Mouse (Mus musculus): ENCODE data around the gene Stx1a. TPM values are rescaled to one million over a fixed set of nuclear protein-coding genes. Genes with fewer than 3 reads are reported as not detected.
A peak's percentile ranks its signal among the peaks of the same experiment; 100 is the strongest.

Gene Stx1a
- total and polyA plus RNA-seq, 2 experiments from 2014 or later = 126 to 149 TPM

GRCm38 (mm10) chr5:134977837-134978236, 45.4 kb upstream of the Stx1a start:
- no peak for ATAC-seq
- H3K27ac ChIP-seq = no peak overlapping the region
- H3K27me3 ChIP-seq (ENCODE audit: insufficient read depth, low read length) = no peaks in the 10 kb centered on the region
- H3K4me2 ChIP-seq (ENCODE audit: low read depth, low read length) = no peak overlapping the region
- no peaks in the 10 kb centered on the region for H3K36me3 ChIP-seq (ENCODE audit: insufficient read depth, low read length)
- no peak overlapping the region for H3K9ac ChIP-seq (replicated peaks; ENCODE audit: low read length)
- H3K4me3 ChIP-seq (ENCODE audit: low read length) = no peak overlapping the region
- TF ChIP-seq CTCF (IDR thresholded peaks at IDR 0.05; ENCODE audit: low read depth) = no peak
- no peaks in the 10 kb centered on the region for H3K4me1 ChIP-seq (ENCODE audit: insufficient read depth, low read length)
- 85% methylated on average over 4 of the region's 4 CpGs for WGBS
- no peaks in the 10 kb centered on the region for H3K9me3 ChIP-seq (ENCODE audit: low read length)
- no peak for DNase-seq (ENCODE audit: low spot score)

GRCm38 (mm10) chr5:134981149-134981548, 42.1 kb upstream of the Stx1a start:
- no peak overlapping the region for H3K4me2 ChIP-seq (ENCODE audit: low read depth, low read length)
- H3K27me3 ChIP-seq (ENCODE audit: insufficient read depth, low read length) = peaks cover 17% of the 10 kb centered on the region
- DNase-seq (ENCODE audit: low spot score) = no peak
- H3K4me3 ChIP-seq (ENCODE audit: low read length) = no peak overlapping the region
- H3K9ac ChIP-seq (replicated peaks; ENCODE audit: low read length) = no peak overlapping the region
- no peaks in the 10 kb centered on the region for H3K36me3 ChIP-seq (ENCODE audit: insufficient read depth, low read length)
- ATAC-seq = no peak
- H3K9me3 ChIP-seq (ENCODE audit: low read length) = no peaks in the 10 kb centered on the region
- 70% methylated on average over 10 of the region's 10 CpGs for WGBS
- H3K27ac ChIP-seq = no peak overlapping the region
- peaks cover 6% of the 10 kb centered on the region; the same call in 1 of the 2 replicates for H3K4me1 ChIP-seq (ENCODE audit: insufficient read depth, low read length)
- TF ChIP-seq CTCF (IDR thresholded peaks at IDR 0.05; ENCODE audit: low read depth) = no peak

- H3K27me3 ChIP-seq (ENCODE audit: insufficient read depth, low read length) = peaks cover 30% of the 10 kb centered on the region
- ATAC-seq (no peak), DNase-seq (ENCODE audit: low spot score) (no peak)
- no peak for TF ChIP-seq CTCF (IDR thresholded peaks at IDR 0.05; ENCODE audit: low read depth)
- no peak overlapping the region for H3K4me2 ChIP-seq (ENCODE audit: low read depth, low read length)
- 90% methylated on average over 1 of the region's 1 CpGs for WGBS
- H3K4me1 ChIP-seq (ENCODE audit: insufficient read depth, low read length) = peaks cover 6% of the 10 kb centered on the region
- no peak overlapping the region for H3K9ac ChIP-seq (replicated peaks; ENCODE audit: low read length)
- no peaks in the 10 kb centered on the region for H3K36me3 ChIP-seq (ENCODE audit: insufficient read depth, low read length)
- H3K9me3 ChIP-seq (ENCODE audit: low read length) = no peaks in the 10 kb centered on the region
- H3K27ac ChIP-seq = no peak overlapping the region
- H3K4me3 ChIP-seq (ENCODE audit: low read length) = no peak overlapping the region
Observed at GRCm38 (mm10) chr5:134983111-134983510, 40.2 kb upstream of the Stx1a start.

- no peak for DNase-seq (ENCODE audit: low spot score)
- 10% methylated on average over 3 of the region's 3 CpGs for WGBS
- Histone ChIP-seq H3K9ac (replicated peaks; ENCODE audit: low read length) (no peak overlapping the region), H3K9me3 (ENCODE audit: low read length) (no peaks in the 10 kb centered on the region), H3K36me3 (ENCODE audit: insufficient read depth, low read length) (no peaks in the 10 kb centered on the region), H3K4me2 (ENCODE audit: low read depth, low read length) (no peak overlapping the region), H3K27ac (no peak overlapping the region), H3K4me3 (ENCODE audit: low read length) (no peak overlapping the region), H3K27me3 (ENCODE audit: insufficient read depth, low read length) (peaks cover 35% of the 10 kb centered on the region), H3K4me1 (ENCODE audit: insufficient read depth, low read length) (peaks cover 6% of the 10 kb centered on the region)
- no peak for TF ChIP-seq CTCF (IDR thresholded peaks at IDR 0.05; ENCODE audit: low read depth)
- no peak for ATAC-seq
Observed at GRCm38 (mm10) chr5:134983771-134984170, 39.5 kb upstream of the Stx1a start.

GRCm38 (mm10) chr5:134985633-134986297, 37.5 kb upstream of the Stx1a start, which contains the start of gene Cldn3:
Cldn3 (plus strand) TSS chr5:134986214.
- peaks cover 42% of the 10 kb centered on the region for H3K27me3 ChIP-seq (ENCODE audit: insufficient read depth, low read length)
- no peaks in the 10 kb centered on the region for H3K9me3 ChIP-seq (ENCODE audit: low read length)
- no peak within 1 kb of the TSS for H3K27ac ChIP-seq
- DNase-seq (ENCODE audit: low spot score) (peak; percentile 42), ATAC-seq (peak; percentile 58)
- TF ChIP-seq CTCF (IDR thresholded peaks at IDR 0.05; ENCODE audit: low read depth) = no peak
- H3K36me3 ChIP-seq (ENCODE audit: insufficient read depth, low read length) = no peaks in the 10 kb centered on the region
- under 1% methylated on average over 25 of the region's 25 CpGs for WGBS
- peak within 1 kb of the TSS; percentile 29 for H3K4me3 ChIP-seq (ENCODE audit: low read length)
- peak within 1 kb of the TSS; percentile 30; the same call in 1 of the 2 replicates for H3K9ac ChIP-seq (replicated peaks; ENCODE audit: low read length)
- peaks cover 6% of the 10 kb centered on the region for H3K4me1 ChIP-seq (ENCODE audit: insufficient read depth, low read length)
- H3K4me2 ChIP-seq (ENCODE audit: low read depth, low read length) = peak within 1 kb of the TSS; percentile 40

- no peaks in the 10 kb centered on the region for H3K9me3 ChIP-seq (ENCODE audit: low read length)
- H3K4me2 ChIP-seq (ENCODE audit: low read depth, low read length) = peak overlapping the region; percentile 40
- peak overlapping the region; percentile 30; the same call in 1 of the 2 replicates for H3K9ac ChIP-seq (replicated peaks; ENCODE audit: low read length)
- H3K36me3 ChIP-seq (ENCODE audit: insufficient read depth, low read length) = no peaks in the 10 kb centered on the region
- no peak overlapping the region for H3K27ac ChIP-seq
- TF ChIP-seq CTCF (IDR thresholded peaks at IDR 0.05; ENCODE audit: low read depth) = peak; percentile 24; the same call in 1 of the 2 replicates
- peak; percentile 25 for DNase-seq (ENCODE audit: low spot score)
- peak overlapping the region; percentile 29 for H3K4me3 ChIP-seq (ENCODE audit: low read length)
- ATAC-seq = peak; percentile 57
- peaks cover 6% of the 10 kb centered on the region for H3K4me1 ChIP-seq (ENCODE audit: insufficient read depth, low read length)
- 2% methylated on average over 79 of the region's 79 CpGs for WGBS
- H3K27me3 ChIP-seq (ENCODE audit: insufficient read depth, low read length) = peaks cover 42% of the 10 kb centered on the region
Observed at GRCm38 (mm10) chr5:134986298-134987268, 36.7 kb upstream of the Stx1a start.

All from hindbrain, postnatal 0 days (tissue).